Mouse (Mus musculus) adrenal gland, postnatal 4 days (tissue): ENCODE results near the gene Fsip1. TPM values are rescaled to one million over a fixed set of nuclear protein-coding genes. Genes with fewer than 3 reads are reported as not detected.

Experiments used
- DNase-seq, 2 experiments: peaks; one replicate each; pipeline ENCODE4 v3.0.0; 2021 to 2022; ENCODE audit warnings: low spot score in 2 of 2, mixed read lengths in 2 of 2
- total RNA-seq, 2 experiments: library from RNA; stranded (reverse); gene quantifications; 2 replicates each; pipeline ENCODE4 v1.2.3; 2021

The Fsip1 gene
- total RNA-seq, 2 experiments from 2014 or later = 0.54 to 1.4 TPM

- no peak for DNase-seq
Measured at GRCm38 (mm10) chr2:118125943-118126470, 130.8 kb downstream of the Fsip1 start.

GRCm38 (mm10) chr2:118125211-118125939 is 131.4 kb downstream of the Fsip1 start:
- no peak for DNase-seq

- DNase-seq = no peak
Measured at GRCm38 (mm10) chr2:118124437-118124836, 132.3 kb downstream of the Fsip1 start.

- no peak for DNase-seq
Measured at GRCm38 (mm10) chr2:118123743-118124142, 133.0 kb downstream of the Fsip1 start.

- no peak for DNase-seq
Measured at GRCm38 (mm10) chr2:118122291-118122690, 134.5 kb downstream of the Fsip1 start.

- no peak for DNase-seq
Measured at GRCm38 (mm10) chr2:118120751-118121150, 136.0 kb downstream of the Fsip1 start.

- no peak for DNase-seq
Measured at GRCm38 (mm10) chr2:118120095-118120494, 136.7 kb downstream of the Fsip1 start.

- no peak for DNase-seq
Measured at GRCm38 (mm10) chr2:118119684-118120083, 137.1 kb downstream of the Fsip1 start.

GRCm38 (mm10) chr2:118118515-118118914 is 138.3 kb downstream of the Fsip1 start:
- no peak for DNase-seq

- DNase-seq = no peak
Measured at GRCm38 (mm10) chr2:118118045-118118444, 138.7 kb downstream of the Fsip1 start.

- no peak for DNase-seq
Measured at GRCm38 (mm10) chr2:118117401-118117800, 139.4 kb downstream of the Fsip1 start.

GRCm38 (mm10) chr2:118116754-118117290 is 139.9 kb downstream of the Fsip1 start:
- DNase-seq = no peak

GRCm38 (mm10) chr2:118116180-118116579 is 140.6 kb downstream of the Fsip1 start:
- no peak for DNase-seq

- DNase-seq = no peak
Measured at GRCm38 (mm10) chr2:118115647-118116046, 141.1 kb downstream of the Fsip1 start.

GRCm38 (mm10) chr2:118114671-118115070 is 142.1 kb downstream of the Fsip1 start:
- DNase-seq = no peak

GRCm38 (mm10) chr2:118113808-118114524 is 142.8 kb downstream of the Fsip1 start:
- no peak for DNase-seq

GRCm38 (mm10) chr2:118112846-118113479 is 143.8 kb downstream of the Fsip1 start:
- DNase-seq = no peak

- no peak for DNase-seq
Measured at GRCm38 (mm10) chr2:118112438-118112837, 144.3 kb downstream of the Fsip1 start.

- peak in 1 of 2 experiments; percentile 43 for DNase-seq
Measured at GRCm38 (mm10) chr2:118111488-118112131, 145.2 kb downstream of the Fsip1 start, which contains the start of gene Thbs1. Gene Thbs1 (plus strand): TSS chr2:118111876.

- DNase-seq = peak; percentile 56 to 72
Measured at GRCm38 (mm10) chr2:118111116-118111487, 145.7 kb downstream of the Fsip1 start.
